Mouse (Mus musculus) mesoderm, embryonic 11.5 days (tissue): Measurements from ENCODE around the gene Thbs1.

ENCODE experiments used
- DNase-seq: peaks from one replicate; pipeline ENCODE4 v3.0.0-alpha.2; 2012; ENCODE audit warnings: low read depth, low spot score

Gene Thbs1

GRCm38 (mm10) chr2:118148321-118149142 lies 36.9 kb downstream of the Thbs1 start:
- no peak for DNase-seq

DNA sequence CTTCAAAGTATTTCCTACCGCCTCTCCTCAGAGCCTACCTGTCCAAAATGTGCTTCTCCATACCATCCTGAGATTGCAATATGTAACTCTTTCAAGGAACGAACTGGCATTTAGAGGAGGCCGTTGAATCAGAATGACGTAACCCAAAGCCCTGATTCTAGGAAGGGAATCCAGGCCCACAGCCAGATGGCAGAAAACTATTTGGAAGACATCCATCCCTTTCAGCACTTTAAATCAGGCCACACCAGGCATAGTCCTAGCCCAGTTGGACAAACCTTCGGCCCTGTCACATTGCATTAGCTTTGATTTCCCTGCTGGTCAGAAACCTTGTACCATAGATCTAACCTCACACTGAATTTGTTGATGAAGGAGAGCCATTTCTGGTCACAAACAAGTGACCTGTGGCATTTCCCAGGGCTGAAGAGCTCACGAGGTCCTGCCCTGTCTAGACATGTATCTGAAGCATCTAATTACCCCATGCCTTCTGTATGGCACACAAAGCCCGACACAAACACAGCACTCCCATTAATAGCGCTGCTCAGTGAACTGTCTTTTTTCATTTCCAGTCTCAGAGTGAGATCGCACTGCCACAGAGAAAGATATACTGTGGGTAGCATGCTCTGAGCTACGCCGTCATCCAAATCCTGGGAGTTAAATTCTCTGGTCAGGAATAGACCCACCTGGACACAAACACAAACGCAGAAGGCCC lies 38.3 kb downstream of the Thbs1 start:
- DNase-seq = no peak

DNA sequence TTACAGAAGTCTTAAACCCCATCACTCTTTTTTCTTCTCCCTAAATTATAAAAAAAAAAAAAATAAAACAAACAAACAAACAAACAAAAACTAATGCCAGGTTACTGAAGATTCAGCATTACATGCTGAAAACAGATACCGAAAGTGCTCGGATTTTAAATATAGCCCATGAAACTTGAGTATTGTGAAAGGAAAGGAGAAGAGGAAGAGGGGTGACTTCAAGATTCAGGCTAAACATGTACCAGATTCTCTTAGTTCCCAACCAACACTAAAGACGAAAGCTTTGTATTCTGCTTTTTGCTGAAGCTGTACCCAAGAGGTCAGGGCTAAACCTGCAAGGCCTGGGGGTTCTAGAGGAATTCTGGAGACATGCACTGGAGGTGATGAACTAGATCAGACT lies 46.4 kb downstream of the Thbs1 start:
- no peak for DNase-seq

- peak; percentile 49 for DNase-seq
These were observed 47.5 kb downstream of the Thbs1 start for GRCm38 (mm10) chr2:118159126-118159525.

GRCm38 (mm10) chr2:118160547-118160946 lies 48.9 kb downstream of the Thbs1 start:
- peak; percentile 74 for DNase-seq

DNA sequence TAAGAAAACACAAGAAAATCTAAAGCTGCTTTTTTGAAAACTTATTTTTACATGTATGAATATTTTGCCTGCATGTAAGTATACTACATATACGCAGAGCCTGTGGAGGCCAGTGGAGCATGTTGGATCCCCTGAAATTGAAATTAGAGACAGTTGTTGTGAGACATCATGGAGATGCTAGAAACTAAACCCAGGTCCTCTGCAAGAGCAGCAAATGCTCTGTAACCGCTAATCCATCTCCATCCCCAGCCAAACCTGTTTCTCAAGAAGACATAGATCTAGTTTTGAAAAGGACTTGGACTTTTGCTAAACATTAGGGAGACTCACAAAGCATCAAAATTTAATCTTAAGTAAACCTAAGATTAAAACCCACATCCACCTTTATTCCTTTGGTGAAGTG lies 49.3 kb downstream of the Thbs1 start:
- DNase-seq = no peak

- DNase-seq = peak; percentile 67
These were observed 50.8 kb downstream of the Thbs1 start for GRCm38 (mm10) chr2:118162486-118162885.

- DNase-seq = no peak
These were observed 52.5 kb downstream of the Thbs1 start for GRCm38 (mm10) chr2:118164137-118164536.

DNA sequence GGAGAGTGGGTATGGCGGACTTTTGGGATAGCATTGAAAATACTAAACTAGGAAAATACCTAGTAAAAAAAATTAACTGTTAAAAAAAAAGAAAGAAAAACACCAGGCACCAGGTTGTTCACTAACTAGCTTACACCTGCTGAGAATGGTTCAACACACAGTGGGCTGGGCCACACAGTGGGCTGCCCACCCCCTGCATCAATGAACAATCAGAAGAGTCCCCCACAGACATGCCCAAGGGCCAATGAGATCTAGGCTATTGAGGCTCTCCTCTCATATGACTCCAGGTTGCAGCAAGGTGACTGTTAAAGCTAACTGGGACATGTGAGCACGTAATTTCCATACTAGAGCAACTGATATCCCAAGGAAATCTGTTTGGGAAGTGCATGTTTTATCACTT lies 54.0 kb downstream of the Thbs1 start:
- no peak for DNase-seq

GRCm38 (mm10) chr2:118167731-118168130 lies 56.1 kb downstream of the Thbs1 start:
- no peak for DNase-seq

DNA sequence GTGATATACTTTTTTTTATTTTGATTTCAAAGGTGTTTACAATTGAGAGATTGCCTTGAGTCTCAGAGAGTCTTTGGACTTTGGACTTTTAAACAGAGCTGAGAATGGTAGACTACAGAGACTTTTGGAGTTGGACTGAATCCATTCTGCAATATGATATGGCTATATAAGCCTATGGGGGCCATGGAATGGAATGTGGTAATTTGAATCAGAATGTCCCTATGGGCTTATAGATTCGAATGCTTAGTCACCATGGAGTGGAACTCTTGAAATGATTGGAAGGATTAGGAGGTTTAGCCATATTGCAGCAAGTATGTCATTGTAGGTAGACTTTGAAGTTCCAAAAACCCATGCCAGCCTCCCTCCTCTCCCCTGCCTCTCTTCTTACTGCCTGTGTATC lies 56.5 kb downstream of the Thbs1 start:
- no peak for DNase-seq

- DNase-seq = no peak
These were observed 63.1 kb downstream of the Thbs1 start for GRCm38 (mm10) chr2:118174558-118175383.
